Mouse (Mus musculus) naive thymus-derived CD4-positive, alpha-beta T cell, adult 2 months (primary cell): ENCODE measurements around the gene Tex13a.

Source experiments
- DNase-seq: peaks from one replicate; pipeline ENCODE4 v3.0.0-alpha.2; 2011; ENCODE audit warnings: low read depth

Gene Tex13a

GRCm38 (mm10) chrX:138209480-138209879, at the start of gene Tex13a:
TSS of gene Tex13a (minus strand) at chrX:138209580.
- DNase-seq, result no peak

- DNase-seq, result no peak
Measured at GRCm38 (mm10) chrX:138234626-138235025, 25.2 kb upstream of the Tex13a start.

GRCm38 (mm10) chrX:138170146-138170545, 39.2 kb downstream of the Tex13a start:
- no peak for DNase-seq
